Mouse (Mus musculus) erythroid progenitor cell, adult 5-6 weeks (primary cell): ENCODE results near the gene Hoxa9. TPM values are rescaled to one million over a fixed set of nuclear protein-coding genes. Genes with fewer than 3 reads are reported as not detected.

Experiments used
- ATAC-seq: replicated peaks from 2 replicates; pipeline ENCODE4 v1.8.0; 2016; ENCODE audit warnings: moderate number of reproducible peaks, mild to moderate bottlenecking, moderate TSS enrichment, inconsistent platforms; ENCODE audit not compliant: poor library complexity, low FRiP score, severe bottlenecking
- total RNA-seq, 2 experiments: library from RNA; stranded (forward) in 1 of 2; stranded (reverse) in 1 of 2; fragments of 150-400 nt in 1 of 2; fragments of 186-747, 209-891 nt in 1 of 2; gene quantifications; 2 replicates each; pipeline versions ENCODE4 v1.2.3 to v1.2.4; 2015 to 2017; ENCODE audit warnings: low replicate concordance in 2 of 2

Gene Hoxa9
- total RNA-seq, 2 experiments from 2014 or later = 0.84 to 4.5 TPM

- no peak for ATAC-seq
Observed at GRCm38 (mm10) chr6:52208072-52208867, 22.6 kb downstream of the Hoxa9 start, which contains the start of gene Hoxa6. Gene Hoxa6 (minus strand): TSS chr6:52208722.

- ATAC-seq = no peak
Observed at GRCm38 (mm10) chr6:52207684-52207976, 23.3 kb downstream of the Hoxa9 start.

- ATAC-seq = no peak
Observed at GRCm38 (mm10) chr6:52206882-52207683, 23.8 kb downstream of the Hoxa9 start.

- no peak for ATAC-seq
Observed at GRCm38 (mm10) chr6:52205638-52206621, 25.0 kb downstream of the Hoxa9 start.

- no peak for ATAC-seq
Observed at GRCm38 (mm10) chr6:52205221-52205620, 25.7 kb downstream of the Hoxa9 start.

- no peak for ATAC-seq
Observed at GRCm38 (mm10) chr6:52204050-52204752, 26.7 kb downstream of the Hoxa9 start, which contains the start of gene Hoxa5. Gene Hoxa5 (minus strand): TSS chr6:52204587.

GRCm38 (mm10) chr6:52203371-52204049 lies 27.4 kb downstream of the Hoxa9 start:
- ATAC-seq = no peak

- no peak for ATAC-seq
Observed at GRCm38 (mm10) chr6:52203121-52203370, 27.8 kb downstream of the Hoxa9 start.

GRCm38 (mm10) chr6:52202362-52203120 lies 28.3 kb downstream of the Hoxa9 start:
- no peak for ATAC-seq

GRCm38 (mm10) chr6:52201269-52201668 lies 29.6 kb downstream of the Hoxa9 start:
- ATAC-seq = no peak

GRCm38 (mm10) chr6:52200751-52201250 lies 30.1 kb downstream of the Hoxa9 start:
- ATAC-seq = no peak

- ATAC-seq = no peak
Observed at GRCm38 (mm10) chr6:52200073-52200750, 30.7 kb downstream of the Hoxa9 start.

GRCm38 (mm10) chr6:52197271-52197670 lies 33.6 kb downstream of the Hoxa9 start:
- ATAC-seq = no peak

GRCm38 (mm10) chr6:52196811-52197210 lies 34.1 kb downstream of the Hoxa9 start:
- no peak for ATAC-seq

GRCm38 (mm10) chr6:52194690-52195089 lies 36.2 kb downstream of the Hoxa9 start:
- no peak for ATAC-seq

- ATAC-seq = peak; percentile 54; the same call in 1 of the 2 replicates
Observed at GRCm38 (mm10) chr6:52191860-52192550, 38.9 kb downstream of the Hoxa9 start.
